Mouse (Mus musculus): ENCODE measurements at regions not wholly inside any gene's neighbourhood (a gene's known extent, or its start where the extent isn't known, plus 50 kb on each side); places are given as distances from the start of the nearest gene placed in this dataset.

GRCm38 (mm10) chr6:126318523-126318922, 151.8 kb upstream of the Ntf3 start:
- no peak for TF ChIP-seq CTCF (IDR thresholded peaks at IDR 0.05; ENCODE audit: low read depth, low read length)
- TF ChIP-seq TAL1 (conservative IDR thresholded peaks at IDR 0.05; ENCODE audit: low read depth, low read length) = no peak
- TF ChIP-seq GATA1 (IDR thresholded peaks at IDR 0.05; ENCODE audit: borderline replicate concordance, low read length) = no peak
